Mouse (Mus musculus): ENCODE data around the gene Cmtm1. TPM values are rescaled to one million over a fixed set of nuclear protein-coding genes. Genes with fewer than 3 reads are reported as not detected.

The Cmtm1 gene
- total RNA-seq, 4 experiments from 2014 or later, result not detected

Other genes starting within 250 kb of the Cmtm1 start
- 10 to 100 TPM in 3 of 4 experiments, 1 to 10 TPM in 1; 8.4 to 13.3 (median 11.6) TPM for gene Cdh5, start 208.5 kb downstream of the Cmtm1 start, total RNA-seq (2022)
- 10 to 100 TPM in 2 of 4 experiments, 1 to 10 TPM in 2; 8.6 to 11.1 (median 9.9) TPM for gene Bean1, start 139.7 kb downstream of the Cmtm1 start, total RNA-seq (2022)
- 10 to 100 TPM; 47.7 to 50.0 (median 49.9) TPM for gene Tk2, start 61.6 kb downstream of the Cmtm1 start, total RNA-seq (2022)
- gene Cklf, start 59.3 kb downstream of the Cmtm1 start, total RNA-seq (2022), result 1 to 10 TPM; 3.7 to 7.9 (median 5.2) TPM
- gene Cmtm2a, start 17.0 kb downstream of the Cmtm1 start, total RNA-seq (2022), result not detected
- gene Gm45711, start 64 bp downstream of the Cmtm1 start, total RNA-seq (2022), result not detected
- gene Gm11020, start 11.4 kb upstream of the Cmtm1 start, total RNA-seq (2022), result not detected
- not detected for gene Cmtm2b, start 12.1 kb upstream of the Cmtm1 start, total RNA-seq (2022)
- 10 to 100 TPM; 10.1 to 18.4 (median 12.6) TPM for gene Cmtm3, start 29.3 kb upstream of the Cmtm1 start, total RNA-seq (2022)
- 10 to 100 TPM; 73.0 to 80.9 (median 75.9) TPM for gene Cmtm4, start 85.7 kb upstream of the Cmtm1 start, total RNA-seq (2022)
- gene Dync1li2, start 132.9 kb upstream of the Cmtm1 start, total RNA-seq (2022), result 100 to 1,000 TPM; 254 to 332 (median 270) TPM
- 1 to 10 TPM; 1.8 to 2.4 (median 2.1) TPM for gene Terb1, start 199.8 kb upstream of the Cmtm1 start, total RNA-seq (2022)
- gene Nae1, start 224.5 kb upstream of the Cmtm1 start, total RNA-seq (2022), result 10 to 100 TPM; 48.5 to 59.2 (median 55.1) TPM
- gene Car7, start 224.5 kb upstream of the Cmtm1 start, total RNA-seq (2022), result 10 to 100 TPM; 22.8 to 28.3 (median 26.8) TPM